ENCODE assay signal across 9 mouse cellular contexts in genomic region chr10:62987341-62987740, GRCm38 (mm10). TPM values are rescaled to one million over a fixed set of nuclear protein-coding genes. Genes with fewer than 3 reads are reported as not detected.
A peak's percentile ranks its signal among the peaks of the same experiment; 100 is the strongest.
DNase-seq lines count a peak whose midpoint lies in the region; ATAC-seq and TF ChIP-seq lines count a peak whose summit lies in the region.
"Had no signal": no experiment of that assay in that cellular context is flagged by ENCODE, and none has a peak within 500 bp of the region (broad histone marks: within the 10 kb centered on the region; RNA-seq: fewer than 3 reads in every experiment).

No protein-coding gene starts in this region.

- peak; percentile 64 for TF ChIP-seq CTCF in lung, embryonic 14.5 days (IDR thresholded peaks at IDR 0.05; ENCODE audit: low read depth)

- H3K36me3 ChIP-seq in forebrain, embryonic 11.5 days (ENCODE audit: control insufficient read depth, insufficient read depth, low read length): peaks cover 2% of the 10 kb centered on the region; the same call in 1 of the 2 replicates
- H3K36me3 ChIP-seq in forebrain, embryonic 16.5 days (ENCODE audit: control insufficient read depth, insufficient read depth): peaks cover 29% of the 10 kb centered on the region
- H3K36me3 ChIP-seq in lung, embryonic 14.5 days (ENCODE audit: insufficient read depth): peaks cover 57% of the 10 kb centered on the region
- H3K36me3 ChIP-seq: liver, embryonic 15.5 days had no signal

- no peak overlapping the region for H3K9ac ChIP-seq in forebrain, embryonic 11.5 days (ENCODE audit: low read length)
- H3K9ac ChIP-seq in forebrain, embryonic 16.5 days (replicated peaks; ENCODE audit: low read depth, low read length): no peak overlapping the region
- H3K9ac ChIP-seq in lung, embryonic 14.5 days: no peak overlapping the region
- H3K9ac ChIP-seq: liver, embryonic 15.5 days had no signal

- no peak overlapping the region for H3K4me2 ChIP-seq in forebrain, embryonic 11.5 days (ENCODE audit: low read depth, low read length, severe bottlenecking)
- no peak overlapping the region for H3K4me2 ChIP-seq in forebrain, embryonic 16.5 days (ENCODE audit: low read length)
- H3K4me2 ChIP-seq in lung, embryonic 14.5 days: no peak overlapping the region
- H3K4me2 ChIP-seq: liver, embryonic 15.5 days had no signal

- H3K4me1 ChIP-seq in forebrain, embryonic 11.5 days (replicated peaks; ENCODE audit: control insufficient read depth, insufficient read depth, low read length): no peaks in the 10 kb centered on the region
- H3K4me1 ChIP-seq in forebrain, embryonic 16.5 days (replicated peaks; ENCODE audit: control insufficient read depth, insufficient read depth, low read length): no peaks in the 10 kb centered on the region
- H3K4me1 ChIP-seq in lung, embryonic 14.5 days (ENCODE audit: insufficient read depth): no peaks in the 10 kb centered on the region
- H3K4me1 ChIP-seq: liver, embryonic 15.5 days had no signal

- ATAC-seq in forebrain, embryonic 11.5 days (replicated peaks; ENCODE audit: low FRiP score): no peak
- no peak for ATAC-seq in forebrain, embryonic 16.5 days
- no peak for ATAC-seq in lung, embryonic 14.5 days (ENCODE audit: insufficient read depth)
- ATAC-seq in megakaryocyte progenitor cell, adult 5-6 weeks (replicated peaks; ENCODE audit: poor library complexity): peak; percentile 78
- no peak for ATAC-seq in erythroblast, adult 5-6 weeks (replicated peaks; ENCODE audit: low FRiP score, poor library complexity, severe bottlenecking)

- no peak overlapping the region for H3K27ac ChIP-seq in forebrain, embryonic 11.5 days (ENCODE audit: low read depth, low read length)
- H3K27ac ChIP-seq in forebrain, embryonic 16.5 days (ENCODE audit: low read length): no peak overlapping the region
- H3K27ac ChIP-seq in lung, embryonic 14.5 days (ENCODE audit: low read depth): no peak overlapping the region
- H3K27ac ChIP-seq: liver, embryonic 15.5 days had no signal

- no peaks in the 10 kb centered on the region for H3K9me3 ChIP-seq in forebrain, embryonic 11.5 days (ENCODE audit: control insufficient read depth, low read length)
- H3K9me3 ChIP-seq in forebrain, embryonic 16.5 days (ENCODE audit: control insufficient read depth, low read length): no peaks in the 10 kb centered on the region
- no peaks in the 10 kb centered on the region for H3K9me3 ChIP-seq in lung, embryonic 14.5 days (ENCODE audit: low read depth, low read length)
- H3K9me3 ChIP-seq: liver, embryonic 15.5 days had no signal

- peak; percentile 75 for DNase-seq in forebrain, embryonic 11.5 days (ENCODE audit: low spot score)
- DNase-seq in lung, embryonic 14.5 days: peak; percentile 60
- DNase-seq in lung, adult 18-20 months: no peak
- peak; percentile 42 for DNase-seq in c-Kit-negative CD71-positive TER-119-positive erythroid progenitor cells, embryonic 14.5 days (ENCODE audit: low read depth, low spot score)
- no peak for DNase-seq in gastrocnemius, adult 18-20 months (ENCODE audit: low spot score)

- no peaks in the 10 kb centered on the region for H3K27me3 ChIP-seq in forebrain, embryonic 11.5 days (ENCODE audit: control insufficient read depth, insufficient read depth, low read length)
- no peaks in the 10 kb centered on the region for H3K27me3 ChIP-seq in forebrain, embryonic 16.5 days (replicated peaks; ENCODE audit: control insufficient read depth, insufficient read depth, low read length)
- H3K27me3 ChIP-seq in lung, embryonic 14.5 days (ENCODE audit: insufficient read depth, low read length): no peaks in the 10 kb centered on the region
- H3K27me3 ChIP-seq: liver, embryonic 15.5 days had no signal

- H3K4me3 ChIP-seq in forebrain, embryonic 11.5 days (ENCODE audit: low read depth, low read length): no peak overlapping the region
- no peak overlapping the region for H3K4me3 ChIP-seq in forebrain, embryonic 16.5 days (replicated peaks; ENCODE audit: low read length)
- H3K4me3 ChIP-seq in lung, embryonic 14.5 days (ENCODE audit: low read depth, low read length): no peak overlapping the region
- H3K4me3 ChIP-seq: liver, embryonic 15.5 days had no signal

- WGBS in forebrain, embryonic 11.5 days: 23% methylated on average over 3 of the region's 3 CpGs
- 20% methylated on average over 3 of the region's 3 CpGs for WGBS in forebrain, embryonic 16.5 days
- 25% methylated on average over 3 of the region's 3 CpGs for WGBS in lung, embryonic 14.5 days

RNA-seq across cellular contexts. Expression of gene Rufy2, which starts 7.3 kb away (rescaled TPM):
- 22.7 and 27.1 TPM in 2 replicates for polyA plus RNA-seq in forebrain, embryonic 11.5 days (2014; fragmentation: Nextera tagmentation; extraction: Ambion mirVana)
- 60.5 and 73.0 TPM in 2 replicates for polyA plus RNA-seq in forebrain, embryonic 16.5 days (2015; fragmentation: Nextera tagmentation; extraction: Ambion mirVana)
- polyA plus RNA-seq in lung, embryonic 14.5 days (2014; fragmentation: Nextera tagmentation; extraction: Ambion mirVana): 16.9 and 18.8 TPM in 2 replicates
- 5.1 and 5.6 TPM in 2 replicates for total RNA-seq in megakaryocyte progenitor cell, adult 5-6 weeks (2015)
- 6.0 and 6.5 TPM in 2 replicates for total RNA-seq in megakaryocyte progenitor cell, adult 5-6 weeks (2017)
- total RNA-seq in erythroblast, adult 5-6 weeks (2015; ENCODE audit: low replicate concordance): 1.3 and 10.0 TPM in 2 replicates
- 1.7 and 3.9 TPM in 2 replicates for total RNA-seq in erythroblast, adult 5-6 weeks (2017; ENCODE audit: low replicate concordance)
- 1 to 10 TPM; 4.1 to 4.9 TPM for total RNA-seq in gastrocnemius, adult 18-20 months (2021)

RNA-seq across cellular contexts. Expression of gene Hnrnph3, which starts 36.7 kb away (rescaled TPM):
- polyA plus RNA-seq in forebrain, embryonic 11.5 days (2014; fragmentation: Nextera tagmentation; extraction: Ambion mirVana): 161 and 170 TPM in 2 replicates
- polyA plus RNA-seq in forebrain, embryonic 16.5 days (2015; fragmentation: Nextera tagmentation; extraction: Ambion mirVana): 196 and 205 TPM in 2 replicates
- 71.9 and 77.9 TPM in 2 replicates for polyA plus RNA-seq in lung, embryonic 14.5 days (2014; fragmentation: Nextera tagmentation; extraction: Ambion mirVana)
- 20.2 and 28.5 TPM in 2 replicates for total RNA-seq in megakaryocyte progenitor cell, adult 5-6 weeks (2015)
- 23.9 and 51.9 TPM in 2 replicates for total RNA-seq in megakaryocyte progenitor cell, adult 5-6 weeks (2017)
- 6.1 and 13.6 TPM in 2 replicates for total RNA-seq in erythroblast, adult 5-6 weeks (2015; ENCODE audit: low replicate concordance)
- total RNA-seq in erythroblast, adult 5-6 weeks (2017; ENCODE audit: low replicate concordance): 7.6 and 27.6 TPM in 2 replicates
- 10 to 100 TPM; 14.6 to 24.2 TPM for total RNA-seq in gastrocnemius, adult 18-20 months (2021)

RNA-seq across cellular contexts. Expression of gene Pbld2, which starts 36.8 kb away (rescaled TPM):
- 0.88 and 0.89 TPM in 2 replicates for polyA plus RNA-seq in forebrain, embryonic 11.5 days (2014; fragmentation: Nextera tagmentation; extraction: Ambion mirVana)
- polyA plus RNA-seq in forebrain, embryonic 16.5 days (2015; fragmentation: Nextera tagmentation; extraction: Ambion mirVana): 1.3 and 1.7 TPM in 2 replicates
- polyA plus RNA-seq in lung, embryonic 14.5 days (2014; fragmentation: Nextera tagmentation; extraction: Ambion mirVana): 1.1 and 1.5 TPM in 2 replicates
- 0.66 TPM in 1 of 2 replicates, not detected in the other for total RNA-seq in megakaryocyte progenitor cell, adult 5-6 weeks (2015)
- total RNA-seq in megakaryocyte progenitor cell, adult 5-6 weeks (2017): not detected in 2 replicates
- not detected in 2 replicates for total RNA-seq in erythroblast, adult 5-6 weeks (2015; ENCODE audit: low replicate concordance)
- not detected in 2 replicates for total RNA-seq in erythroblast, adult 5-6 weeks (2017; ENCODE audit: low replicate concordance)
- 1 to 10 TPM; 3.4 to 3.7 TPM for total RNA-seq in gastrocnemius, adult 18-20 months (2021)

RNA-seq across cellular contexts. Expression of gene Dna2, which starts 40.5 kb away (rescaled TPM):
- 31.6 and 33.1 TPM in 2 replicates for polyA plus RNA-seq in forebrain, embryonic 11.5 days (2014; fragmentation: Nextera tagmentation; extraction: Ambion mirVana)
- 6.6 and 8.8 TPM in 2 replicates for polyA plus RNA-seq in forebrain, embryonic 16.5 days (2015; fragmentation: Nextera tagmentation; extraction: Ambion mirVana)
- 20.3 and 21.6 TPM in 2 replicates for polyA plus RNA-seq in lung, embryonic 14.5 days (2014; fragmentation: Nextera tagmentation; extraction: Ambion mirVana)
- 42.7 and 47.7 TPM in 2 replicates for total RNA-seq in megakaryocyte progenitor cell, adult 5-6 weeks (2015)
- 49.9 and 53.8 TPM in 2 replicates for total RNA-seq in megakaryocyte progenitor cell, adult 5-6 weeks (2017)
- 21.3 and 21.9 TPM in 2 replicates for total RNA-seq in erythroblast, adult 5-6 weeks (2015; ENCODE audit: low replicate concordance)
- total RNA-seq in erythroblast, adult 5-6 weeks (2017; ENCODE audit: low replicate concordance): 18.1 and 21.2 TPM in 2 replicates
- under 1 TPM; 0.17 to 0.21 TPM for total RNA-seq in gastrocnemius, adult 18-20 months (2021)

Comparison
In these comparisons a context has a peak if more than half of its experiments do, and no peak if none do; other contexts are left out.
1. DNase-seq: peak in forebrain, embryonic 11.5 days (single experiment), lung, embryonic 14.5 days (single experiment) and c-Kit-negative CD71-positive TER-119-positive erythroid progenitor cells, embryonic 14.5 days (single experiment); none in lung, adult 18-20 months (0 of 2) and gastrocnemius, adult 18-20 months (single experiment).